Mouse (Mus musculus) cerebellum, postnatal 14 days (tissue): ENCODE measurements around the gene Ufsp2.

Experiments used
- DNase-seq, 2 experiments: peaks; one replicate each; pipeline ENCODE4 v3.0.0; 2021; ENCODE audit warnings: mixed read lengths in 2 of 2

The Ufsp2 gene

DNA sequence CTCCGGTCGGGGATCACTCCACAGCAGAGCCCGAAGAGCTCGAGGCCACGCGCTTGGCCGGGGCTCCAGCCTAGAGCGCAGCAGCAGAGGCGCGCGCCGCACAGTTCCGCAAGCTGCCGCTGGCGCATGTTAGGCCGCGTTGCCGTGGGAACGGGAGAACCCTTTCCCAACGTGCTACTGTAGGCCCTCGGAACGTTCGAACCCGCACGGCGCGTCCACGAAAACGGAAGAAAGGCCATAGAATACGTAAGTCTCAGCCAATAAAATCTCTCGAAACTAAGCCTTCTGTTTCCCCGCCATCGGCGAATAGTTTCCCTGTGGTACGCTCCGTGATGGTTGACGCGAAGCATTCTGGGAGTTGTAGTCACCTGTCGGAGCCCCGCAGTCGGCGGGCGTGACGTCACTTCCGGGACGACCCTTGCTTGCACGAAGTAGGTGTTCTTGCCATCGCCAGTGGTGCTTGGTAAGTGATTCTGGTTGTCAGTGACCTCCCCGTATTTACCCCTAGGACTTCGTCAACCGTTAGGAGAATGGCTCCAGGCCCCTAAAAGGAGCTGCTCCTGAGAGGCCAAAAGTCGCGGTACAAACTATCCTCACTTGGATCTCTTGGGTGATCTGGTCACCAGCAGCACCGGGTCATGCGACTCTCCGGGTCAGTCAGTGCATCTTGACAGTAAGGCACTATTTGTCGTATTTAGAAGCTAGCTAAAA lies at the start of gene Ufsp2, which contains the start of gene 1700029J07Rik:
Ufsp2 (plus strand) TSS at position 403 of the 711 bp plus-strand sequence.
1700029J07Rik (minus strand) TSS at position 127 of the 711 bp plus-strand sequence.
- DNase-seq = peak; percentile 99 to 100

GRCm38 (mm10) chr8:45934582-45935014 lies 40.7 kb upstream of the Ufsp2 start, which contains the start of gene Ccdc110:
Gene Ccdc110, plus strand, starts transcription at chr8:45934619.
- DNase-seq = peak; percentile 99 to 100

- no peak for DNase-seq
These were observed 38.3 kb upstream of the Ufsp2 start for GRCm38 (mm10) chr8:45936986-45937385.

DNA sequence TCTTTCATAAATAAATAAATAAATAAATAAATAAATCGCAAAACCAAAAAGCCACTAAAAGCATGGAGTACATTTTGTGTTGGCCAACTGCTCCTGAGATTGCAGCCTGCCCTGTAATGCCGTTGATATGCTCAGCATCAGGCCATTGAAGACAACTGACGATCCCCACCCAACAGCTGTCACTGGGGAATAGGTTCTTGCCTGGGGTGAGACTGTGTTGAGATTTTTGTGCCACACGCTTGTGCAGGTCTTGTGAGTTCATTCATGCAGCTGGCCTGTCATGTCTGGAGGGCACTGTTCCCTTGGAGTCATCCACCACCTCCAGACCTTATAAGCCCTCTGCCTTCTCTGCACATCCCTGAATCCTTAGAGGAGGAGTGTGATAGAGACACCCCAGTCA lies 29.0 kb upstream of the Ufsp2 start:
- DNase-seq = no peak

GRCm38 (mm10) chr8:45950622-45951021 lies 24.7 kb upstream of the Ufsp2 start:
- DNase-seq = no peak

- peak in 1 of 2 experiments; percentile 16 for DNase-seq
These were observed 4.4 kb upstream of the Ufsp2 start for GRCm38 (mm10) chr8:45970894-45971293.

DNA sequence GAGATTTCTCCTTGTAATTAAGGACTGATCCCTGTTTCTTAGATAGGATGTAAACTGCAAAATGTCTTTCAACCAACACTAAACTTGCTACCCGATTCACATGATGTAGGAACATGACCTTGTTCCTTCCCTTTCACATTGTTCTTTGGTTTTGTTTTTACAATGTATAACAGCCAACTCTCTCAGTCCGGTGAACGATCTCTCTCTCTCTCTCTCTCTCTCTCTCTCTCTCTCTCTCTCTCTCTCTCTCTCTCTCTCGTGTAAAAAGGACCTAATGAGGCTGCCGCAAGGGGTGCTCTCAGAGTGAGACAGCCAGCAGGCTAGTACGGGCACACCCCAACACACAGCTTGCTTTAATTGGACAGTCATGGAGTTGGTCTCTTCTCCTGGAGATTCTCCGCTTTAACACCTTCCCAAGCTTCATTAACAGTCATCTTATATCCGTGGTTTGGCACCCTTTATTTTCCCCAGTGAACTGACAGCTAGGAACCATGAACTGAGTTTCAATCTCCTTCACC lies 1.3 kb upstream of the Ufsp2 start:
- no peak for DNase-seq

- no peak for DNase-seq
These were observed 625 bp downstream of the Ufsp2 start for GRCm38 (mm10) chr8:45975837-45976468.

DNA sequence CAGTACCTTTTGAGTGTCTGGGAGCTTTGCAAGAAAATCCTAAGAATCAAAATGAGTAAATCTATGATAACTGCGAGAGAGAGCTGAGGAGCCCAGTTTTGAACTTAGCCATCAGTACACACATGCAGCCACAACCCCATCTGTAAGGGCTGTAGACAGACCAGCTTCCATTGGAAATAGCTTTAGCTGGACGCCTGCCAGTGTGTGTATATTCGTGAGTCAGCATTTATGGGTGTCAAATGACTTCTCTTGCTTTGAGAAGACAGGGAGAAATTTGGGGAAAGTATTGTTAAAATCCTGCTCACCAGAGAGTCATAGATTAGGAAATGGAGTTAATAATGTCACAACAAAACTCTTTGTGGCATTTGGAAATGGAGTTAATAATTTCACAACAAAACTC lies 11.3 kb downstream of the Ufsp2 start:
- DNase-seq = no peak

- no peak for DNase-seq
These were observed 12.9 kb downstream of the Ufsp2 start for GRCm38 (mm10) chr8:45988189-45988588.

- no peak for DNase-seq
These were observed 15.4 kb downstream of the Ufsp2 start for GRCm38 (mm10) chr8:45990631-45991310.

GRCm38 (mm10) chr8:45994111-45994510 lies 18.8 kb downstream of the Ufsp2 start:
- DNase-seq = peak in 1 of 2 experiments; percentile 32

DNA sequence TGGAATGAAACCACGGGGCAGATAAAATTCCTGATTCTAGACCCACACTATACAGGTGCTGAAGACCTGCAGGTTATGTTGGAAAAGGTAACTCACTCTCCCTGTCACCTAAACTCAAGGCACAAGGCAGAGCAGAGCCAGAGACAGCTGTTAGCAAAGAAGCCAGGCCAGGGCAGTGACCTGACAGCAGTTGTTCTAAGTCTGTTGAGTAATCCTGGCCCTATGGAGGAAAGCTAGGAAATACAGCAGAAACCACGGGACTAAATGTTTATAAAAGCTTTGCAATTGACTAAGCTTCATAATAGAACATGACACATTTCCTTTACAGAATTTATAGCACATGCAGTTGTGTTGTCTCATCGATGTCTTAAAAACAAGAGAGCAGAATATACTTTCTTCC lies 20.2 kb downstream of the Ufsp2 start:
- DNase-seq = no peak

DNA sequence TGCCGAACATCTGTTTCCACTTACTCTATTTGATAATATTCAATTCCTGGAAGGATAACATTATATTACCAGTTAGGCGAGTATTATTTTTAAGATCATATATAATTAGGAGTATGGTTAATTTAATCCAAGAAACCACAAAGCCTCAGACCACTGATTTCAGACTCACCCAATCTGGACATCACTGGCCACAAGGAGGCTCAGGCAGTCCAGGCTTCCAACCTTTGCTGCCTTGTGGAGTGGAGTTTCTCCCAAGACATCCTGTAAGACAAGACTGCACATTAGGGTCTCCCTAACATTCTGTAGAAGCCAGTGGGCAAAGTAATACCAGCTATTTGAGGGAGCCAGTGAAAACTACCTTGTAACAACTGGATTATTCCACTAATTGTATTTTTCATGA lies 22.9 kb downstream of the Ufsp2 start:
- DNase-seq = no peak

DNA sequence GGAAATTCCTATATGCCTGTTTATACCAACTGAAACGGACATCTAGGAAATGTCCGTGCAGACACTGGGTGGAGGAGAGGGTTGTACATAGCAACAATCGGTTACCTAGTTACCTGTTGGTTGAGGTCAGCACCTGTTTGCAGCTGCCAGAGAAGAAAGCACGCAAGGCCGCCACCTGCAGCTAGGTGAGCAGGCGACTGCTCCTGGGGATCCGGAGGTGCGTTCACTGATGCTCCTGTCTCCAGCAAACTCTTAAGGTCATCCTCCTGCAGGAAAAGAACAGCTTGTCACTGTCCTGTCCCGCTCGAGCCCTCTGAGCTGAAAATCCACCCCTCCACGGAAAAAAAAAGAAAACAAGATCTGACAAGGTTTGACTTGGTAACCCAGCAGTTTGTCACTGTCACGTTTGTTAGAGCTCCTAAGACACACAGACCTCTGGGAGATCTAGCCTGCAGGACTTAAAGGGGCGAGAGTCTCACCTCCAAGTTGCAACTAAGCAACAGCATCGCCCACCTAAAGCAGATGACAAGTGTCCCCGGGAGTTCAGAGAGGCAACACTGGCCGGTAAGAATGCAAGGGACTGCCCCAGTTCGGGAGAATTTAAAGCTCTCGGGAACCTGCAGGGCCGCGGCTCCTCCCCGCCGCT lies 23.9 kb downstream of the Ufsp2 start, which contains the start of gene Lrp2bp:
Lrp2bp (plus strand) TSS at position 166 of the 646 bp plus-strand sequence.
- peak; percentile 43 to 55 for DNase-seq

GRCm38 (mm10) chr8:45999784-46000705 lies 24.7 kb downstream of the Ufsp2 start:
- DNase-seq = peak; percentile 99 to 100

DNA sequence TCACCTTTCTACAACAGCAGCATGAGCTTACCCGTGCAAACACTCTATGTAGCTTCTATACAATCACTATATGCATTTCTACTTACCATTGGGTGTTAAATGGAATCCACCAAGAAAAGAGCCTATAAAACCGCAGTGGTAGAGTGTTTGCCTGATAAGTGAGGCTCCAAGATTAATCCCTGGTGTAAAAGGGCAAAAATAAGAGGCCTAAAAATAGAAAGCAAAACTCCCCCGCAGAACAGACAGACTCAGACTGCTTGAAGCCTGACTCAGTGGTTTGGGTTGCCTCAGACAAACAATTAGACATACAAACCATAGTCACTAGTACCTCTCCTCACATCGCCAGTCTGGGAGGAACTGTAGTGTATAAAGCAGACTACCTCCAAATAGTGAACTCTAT lies 30.3 kb downstream of the Ufsp2 start, which contains the start of gene Ankrd37:
Ankrd37 (minus strand) TSS at position 112 of the 400 bp plus-strand sequence.
- no peak for DNase-seq

DNA sequence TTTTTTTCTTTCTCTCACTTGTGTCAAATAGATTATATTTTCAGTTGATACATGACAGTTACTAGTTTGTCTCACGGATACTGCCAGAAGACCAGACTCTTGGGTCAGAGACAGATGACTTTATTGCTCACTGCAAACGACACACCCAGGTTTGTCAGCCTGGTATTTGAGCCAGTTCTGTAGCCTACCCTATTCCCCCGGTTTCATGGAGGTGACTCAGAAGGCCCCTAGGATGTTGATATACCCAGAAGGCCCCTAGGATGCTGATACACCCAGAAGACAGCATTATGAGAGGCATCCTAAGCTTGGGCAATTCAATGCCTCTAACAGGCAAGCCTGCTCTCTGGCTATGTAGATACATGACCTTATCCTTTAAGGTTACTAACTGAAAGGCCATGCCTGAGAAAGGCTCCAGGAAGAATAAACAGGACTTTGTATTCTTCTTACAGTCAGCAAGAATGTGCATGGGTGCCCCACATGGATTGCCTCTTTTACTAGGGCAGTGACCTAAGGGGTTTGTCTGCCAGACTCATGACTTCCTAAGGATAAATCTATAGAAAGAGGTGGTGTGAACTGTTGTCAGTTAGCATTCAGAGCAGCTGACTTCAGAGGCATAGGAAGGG lies 31.8 kb downstream of the Ufsp2 start:
- no peak for DNase-seq

- DNase-seq = peak; percentile 28
These were observed 35.0 kb downstream of the Ufsp2 start for GRCm38 (mm10) chr8:46010306-46010705.

DNA sequence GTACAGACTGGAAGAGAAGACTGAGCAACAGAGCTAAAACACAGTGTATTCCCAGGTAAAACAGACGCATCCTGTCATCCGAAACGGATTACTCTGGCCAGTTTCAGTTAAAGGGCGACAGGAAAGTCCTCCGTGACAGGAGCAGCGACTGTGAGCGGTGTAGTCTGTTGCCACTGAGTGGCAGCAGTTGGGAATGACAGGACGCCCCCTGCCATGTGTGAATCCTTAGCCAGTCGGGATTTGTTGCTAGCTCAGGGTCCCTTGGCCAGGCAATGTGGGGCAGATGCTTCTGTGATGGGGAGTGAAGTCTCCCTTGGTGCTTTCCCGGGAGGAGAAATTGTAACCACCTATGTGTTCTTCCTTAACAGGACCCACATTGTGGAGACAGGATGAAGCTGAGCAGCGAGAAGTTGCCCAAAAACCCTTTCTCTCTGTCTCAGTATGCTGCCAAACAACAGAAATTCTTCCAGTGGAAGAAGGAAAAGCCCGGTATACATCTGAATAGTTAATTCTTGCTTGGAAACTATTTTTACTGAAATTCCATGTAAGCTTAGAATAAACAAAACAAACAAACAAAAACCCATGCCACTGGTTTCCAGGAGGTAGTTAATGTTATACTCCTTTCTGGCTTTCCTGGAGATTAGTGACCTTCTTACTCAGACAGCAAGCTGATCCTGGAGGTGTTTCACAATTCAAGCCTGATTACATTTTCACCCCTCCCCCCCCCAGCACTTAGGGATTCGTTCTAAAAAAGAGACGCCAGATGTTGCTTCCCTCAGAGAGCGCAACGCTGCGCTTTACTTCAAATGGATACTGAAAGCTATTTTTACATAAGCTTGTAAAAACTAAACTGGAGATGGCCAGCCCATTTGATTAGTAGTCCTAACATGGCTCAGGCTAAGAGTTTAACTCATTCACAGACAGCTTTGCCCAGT lies 35.7 kb downstream of the Ufsp2 start:
- peak; percentile 57 to 72 for DNase-seq
